Mouse (Mus musculus) natural killer cell, adult 2 months (primary cell): Measurements from ENCODE around the gene Ppp2r5e.

Experiments used
- DNase-seq, 2 experiments: peaks; one replicate each; pipeline ENCODE4 v3.0.0; 2022; ENCODE audit warnings: low spot score in 2 of 2

Ppp2r5e gene

DNA sequence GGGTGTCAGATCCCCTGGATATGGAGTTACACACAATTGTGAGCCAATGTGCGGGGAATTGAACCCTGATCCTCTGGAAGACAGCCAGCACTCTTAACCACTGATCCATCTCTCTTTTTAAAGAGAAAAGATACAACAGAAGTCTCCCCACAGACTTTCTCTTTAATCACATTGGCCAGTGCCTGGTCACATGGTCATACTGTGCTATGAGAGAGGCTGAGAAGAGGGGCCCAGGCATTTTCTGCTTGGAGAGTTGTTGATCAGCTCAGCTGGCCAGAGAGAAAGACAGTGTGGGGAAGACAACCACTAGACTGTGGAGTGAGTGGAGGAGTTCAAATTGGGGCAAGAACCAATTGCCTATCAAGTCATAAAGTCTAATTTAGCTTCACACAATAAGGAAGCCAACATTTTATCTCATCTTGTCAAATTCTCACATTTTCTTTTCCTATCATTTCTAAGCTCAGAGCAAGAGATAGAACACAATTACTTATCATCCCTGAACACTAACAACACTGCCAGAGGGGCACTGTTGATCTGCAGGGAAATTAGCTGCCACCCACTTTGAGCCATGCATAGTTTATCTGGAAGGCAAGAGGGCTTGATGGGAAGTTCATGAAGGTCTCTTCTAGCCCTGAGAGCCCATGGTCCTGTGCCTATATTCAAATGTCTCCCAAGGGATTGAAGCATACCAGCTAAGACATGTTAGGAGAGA lies 166.2 kb downstream of the Ppp2r5e start:
- DNase-seq = no peak

DNA sequence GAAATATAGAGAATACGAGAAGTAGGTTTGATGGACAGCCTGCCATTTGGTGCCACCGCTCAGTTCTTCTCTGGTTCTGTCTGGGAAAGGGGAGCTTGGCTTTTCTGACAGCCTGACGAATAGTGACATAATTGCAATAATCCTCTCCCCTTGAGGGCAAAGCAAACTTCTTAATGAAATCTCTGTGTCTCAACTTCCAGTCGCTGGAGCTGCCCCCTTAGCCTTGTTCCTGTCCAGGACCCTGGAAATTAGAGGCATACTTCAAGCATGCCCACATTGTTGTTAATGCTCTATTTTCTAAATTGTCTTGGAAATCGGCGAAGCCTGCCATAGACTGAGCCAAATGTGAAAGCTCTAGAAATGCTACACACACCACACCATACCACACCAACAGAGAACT lies 167.3 kb downstream of the Ppp2r5e start:
- no peak for DNase-seq

DNA sequence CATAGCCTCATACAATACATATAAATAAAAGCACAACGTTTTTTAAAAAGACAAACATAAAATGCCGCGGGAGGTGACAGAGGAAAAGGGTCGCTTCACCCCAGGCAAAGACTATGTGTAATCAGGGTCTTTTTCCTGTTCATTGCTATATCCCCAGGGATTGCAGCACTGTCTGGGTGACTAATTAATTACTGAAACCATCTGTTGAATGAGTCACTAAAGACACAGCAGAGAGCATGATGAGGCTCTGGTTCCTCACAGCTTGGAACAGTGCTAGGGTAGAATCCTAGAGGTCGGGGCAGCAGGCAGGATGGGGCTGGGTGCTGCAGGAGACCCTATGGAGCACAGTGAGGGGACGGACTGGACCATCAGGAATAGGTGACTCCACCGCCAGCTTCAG lies 170.2 kb downstream of the Ppp2r5e start:
- no peak for DNase-seq

DNA sequence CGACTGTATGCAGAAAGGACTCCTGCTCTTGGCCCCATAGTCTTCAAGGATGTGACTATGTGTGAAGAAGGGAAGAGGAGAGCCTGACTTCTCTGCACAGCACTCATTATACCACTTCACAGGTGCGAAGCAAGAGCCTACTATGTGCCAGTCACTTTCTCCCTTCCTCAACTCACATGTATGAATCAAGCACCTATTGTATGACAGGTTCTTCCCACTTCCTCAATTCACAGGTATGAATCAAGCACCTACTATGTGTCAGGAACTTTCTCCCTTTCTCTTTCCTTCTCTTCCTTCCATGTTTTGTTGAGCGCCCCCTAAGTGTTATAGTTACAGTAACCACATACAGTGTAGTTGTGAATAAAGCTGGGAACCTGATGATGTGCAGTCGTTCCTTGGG lies 171.2 kb downstream of the Ppp2r5e start:
- no peak for DNase-seq

- DNase-seq = no peak
Observed at GRCm38 (mm10) chr12:75424359-75424758, 171.7 kb downstream of the Ppp2r5e start.

DNA sequence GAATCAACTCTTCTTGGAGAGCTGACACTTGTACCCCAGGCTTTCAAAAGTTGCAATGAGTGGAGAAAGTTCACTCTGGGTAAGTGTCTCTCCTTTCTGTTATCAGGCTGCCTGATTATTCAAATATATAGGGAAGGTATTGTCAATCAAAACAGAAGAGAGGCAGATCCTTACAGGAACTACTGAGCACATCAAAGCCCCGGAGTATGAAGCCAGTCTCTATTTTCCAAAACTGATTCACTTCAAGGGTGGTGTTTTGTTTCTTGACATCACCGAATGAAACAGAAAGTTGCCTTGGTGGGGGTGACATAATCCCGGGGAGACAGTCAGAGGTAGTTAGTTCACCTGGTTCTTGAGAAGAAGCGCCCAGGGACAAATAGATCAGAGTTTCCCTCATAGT lies 179.4 kb downstream of the Ppp2r5e start, which contains the start of gene Gphb5:
Gene Gphb5 (minus strand): TSS at position 101 of the 400 bp plus-strand sequence.
- no peak for DNase-seq

GRCm38 (mm10) chr12:75414991-75415390 lies 181.1 kb downstream of the Ppp2r5e start:
- no peak for DNase-seq

DNA sequence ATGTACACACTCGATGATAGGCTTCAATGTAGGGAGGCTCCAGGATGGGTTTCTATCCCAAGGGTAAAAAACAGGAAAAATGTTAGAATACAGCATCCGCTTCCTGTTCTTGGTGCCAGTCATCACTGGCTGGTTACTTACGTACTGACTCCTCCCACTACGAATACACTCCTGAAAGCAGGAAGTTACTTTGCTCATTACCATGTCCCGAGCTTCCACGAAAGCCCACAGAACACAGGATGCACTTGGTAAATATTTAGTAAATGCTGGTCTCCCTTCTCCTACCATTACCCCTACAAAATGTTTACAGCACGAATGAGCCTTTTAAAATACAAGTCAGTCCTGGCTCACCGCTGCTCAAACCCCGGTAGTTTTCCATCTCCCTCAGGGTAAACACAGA lies 183.1 kb downstream of the Ppp2r5e start:
- no peak for DNase-seq
